8 mouse cellular contexts compared by ENCODE assay signal in the genomic region with DNA sequence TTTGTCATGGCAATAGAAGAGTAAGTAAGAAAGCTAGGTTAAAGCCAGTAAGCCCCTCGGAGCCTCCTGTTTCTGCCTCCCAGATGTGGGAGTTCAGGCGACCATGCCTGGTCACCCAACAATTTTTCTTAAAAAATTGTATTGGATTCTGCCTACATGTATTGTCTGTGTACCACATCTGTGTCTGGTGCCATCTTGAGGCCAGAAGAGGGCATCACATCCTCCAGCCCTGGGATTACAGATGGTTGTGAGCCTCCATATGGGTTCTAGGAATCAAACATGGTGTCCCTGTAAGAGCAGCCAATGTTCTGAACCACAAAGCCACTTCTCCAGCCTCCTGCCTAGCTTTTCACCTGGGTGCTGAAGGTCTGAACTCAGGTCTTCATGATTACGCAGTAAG. TPM values are rescaled to one million over a fixed set of nuclear protein-coding genes. Genes with fewer than 3 reads are reported as not detected.
DNase-seq lines count a peak whose midpoint lies in the region; ATAC-seq lines count a peak whose summit lies in the region.

No protein-coding gene starts in this region.

- peak; percentile 40 for DNase-seq in embryo, embryonic 10 days (ENCODE audit: low spot score)
- DNase-seq in embryo, embryonic 9.5 days (ENCODE audit: extremely low spot score) = no peak
- DNase-seq in liver = peak; percentile 26
- DNase-seq in adrenal gland, postnatal 10 days = peak; percentile 59
- DNase-seq in yolk sac, embryonic 10.5 days (ENCODE audit: low spot score) = no peak

- H3K4me2 ChIP-seq in liver, embryonic 12.5 days = no peak overlapping the region

- H3K36me3 ChIP-seq in liver, embryonic 12.5 days = no peaks in the 10 kb centered on the region

- WGBS in liver, embryonic 12.5 days (ENCODE audit: insufficient replicate concordance) = 67% methylated on average over 3 of the region's 3 CpGs

- no peak for ATAC-seq in liver, embryonic 12.5 days
- peak; percentile 31 for ATAC-seq in inflammation-experienced regulatory T-cells, adult 6 months
- ATAC-seq in monocyte, adult 5-6 weeks (replicated peaks; ENCODE audit: insufficient number of reproducible peaks, low FRiP score, low TSS enrichment, poor library complexity, severe bottlenecking) = peak; percentile 73

- H3K9ac ChIP-seq in liver, embryonic 12.5 days = no peak overlapping the region

- H3K4me1 ChIP-seq in liver, embryonic 12.5 days = no peaks in the 10 kb centered on the region

- H3K27ac ChIP-seq in liver, embryonic 12.5 days = no peak overlapping the region

- H3K4me3 ChIP-seq in liver, embryonic 12.5 days = no peak overlapping the region

- H3K9me3 ChIP-seq in liver, embryonic 12.5 days (replicated peaks) = no peaks in the 10 kb centered on the region

- no peaks in the 10 kb centered on the region for H3K27me3 ChIP-seq in liver, embryonic 12.5 days (replicated peaks)

RNA-seq across cellular contexts. Expression of a gene that starts 12.4 kb away (rescaled TPM):
- polyA plus RNA-seq in liver, embryonic 12.5 days (2016; fragmentation: Nextera tagmentation; extraction: Ambion mirVana) = 33.1 and 35.0 TPM in 2 replicates
- total RNA-seq in adrenal gland, postnatal 10 days (2021) = 10 to 100 TPM; 32.8 to 35.7 TPM
- 10 to 100 TPM; 10.4 to 14.3 (median 12.3) TPM for polyA plus RNA-seq in inflammation-experienced regulatory T-cells, adult 6 months (2017; shearing (Covaris generic))
- total RNA-seq in monocyte, adult 5-6 weeks (2017) = 78.2 to 132 TPM (median 118 TPM) in 3 replicates

RNA-seq across cellular contexts. Expression of a gene that starts 38.5 kb away (rescaled TPM):
- polyA plus RNA-seq in liver, embryonic 12.5 days (2016; fragmentation: Nextera tagmentation; extraction: Ambion mirVana) = 7.6 and 8.7 TPM in 2 replicates
- 1 to 10 TPM; 7.6 to 8.4 TPM for total RNA-seq in adrenal gland, postnatal 10 days (2021)
- 100 to 1,000 TPM; 136 to 203 (median 170) TPM for polyA plus RNA-seq in inflammation-experienced regulatory T-cells, adult 6 months (2017; shearing (Covaris generic))
- 110 to 158 TPM (median 149 TPM) in 3 replicates for total RNA-seq in monocyte, adult 5-6 weeks (2017)

Comparison
In these comparisons a context has a peak if more than half of its experiments do, and no peak if none do; other contexts are left out.
1. DNase-seq: peak in embryo, embryonic 10 days (single experiment), liver (single experiment) and adrenal gland, postnatal 10 days (single experiment); none in embryo, embryonic 9.5 days (single experiment) and yolk sac, embryonic 10.5 days (single experiment).
2. RNA of a gene that starts 38.5 kb away (total RNA-seq): 110 to 158 TPM in monocyte, adult 5-6 weeks; 7.6 to 8.4 TPM in adrenal gland, postnatal 10 days; every median in the first group is over 10 times any median in the second.